Mouse (Mus musculus): ENCODE results near the gene Tnfrsf11a. TPM values are rescaled to one million over a fixed set of nuclear protein-coding genes. Genes with fewer than 3 reads are reported as not detected.

Gene Tnfrsf11a
- polyA plus RNA-seq, 1 experiment = 2.6 TPM

DNA sequence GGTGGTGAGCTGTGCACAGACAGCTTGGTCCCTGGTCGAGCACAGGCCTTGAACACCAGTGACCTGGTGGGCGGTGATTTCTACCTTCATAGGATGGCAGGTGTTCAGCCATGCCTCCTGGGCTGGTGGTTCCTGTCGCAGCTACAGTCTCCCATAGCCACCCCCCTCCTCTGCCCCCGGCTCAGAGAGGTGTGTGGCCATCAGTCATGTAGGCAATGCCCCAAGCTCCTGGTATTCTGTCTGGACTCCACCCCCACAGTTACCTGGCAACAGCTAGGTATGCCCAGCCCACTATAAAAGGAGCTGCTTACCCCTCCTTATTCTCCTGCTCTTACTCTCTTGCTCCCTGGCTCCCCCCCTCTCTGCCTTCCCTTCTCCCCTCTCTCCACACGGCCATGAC, 105.8 kb downstream of the Tnfrsf11a start:
- Histone ChIP-seq H3K27me3 (replicated peaks; ENCODE audit: control insufficient read depth, insufficient read depth, low read length) (no peaks in the 10 kb centered on the region), H3K4me3 (ENCODE audit: insufficient read depth, low read depth, low read length) (no peak overlapping the region), H3K4me1 (ENCODE audit: control insufficient read depth, insufficient read depth, low read length) (no peaks in the 10 kb centered on the region; the same call in 1 of the 2 replicates), H3K36me3 (ENCODE audit: control insufficient read depth, insufficient read depth, low read length) (no peaks in the 10 kb centered on the region), H3K27ac (ENCODE audit: insufficient read depth, low read depth, low read length) (no peak overlapping the region)
- 52% methylated on average over 5 of the region's 5 CpGs for WGBS
- DNase-seq = no peak
- TF ChIP-seq CTCF (conservative IDR thresholded peaks at IDR 0.05; ENCODE audit: insufficient read depth, insufficient read length, low read depth, low read length) = no peak
- TF ChIP-seq POLR2A (IDR thresholded peaks at IDR 0.05; ENCODE audit: low read depth, low read length) = no peak

DNA sequence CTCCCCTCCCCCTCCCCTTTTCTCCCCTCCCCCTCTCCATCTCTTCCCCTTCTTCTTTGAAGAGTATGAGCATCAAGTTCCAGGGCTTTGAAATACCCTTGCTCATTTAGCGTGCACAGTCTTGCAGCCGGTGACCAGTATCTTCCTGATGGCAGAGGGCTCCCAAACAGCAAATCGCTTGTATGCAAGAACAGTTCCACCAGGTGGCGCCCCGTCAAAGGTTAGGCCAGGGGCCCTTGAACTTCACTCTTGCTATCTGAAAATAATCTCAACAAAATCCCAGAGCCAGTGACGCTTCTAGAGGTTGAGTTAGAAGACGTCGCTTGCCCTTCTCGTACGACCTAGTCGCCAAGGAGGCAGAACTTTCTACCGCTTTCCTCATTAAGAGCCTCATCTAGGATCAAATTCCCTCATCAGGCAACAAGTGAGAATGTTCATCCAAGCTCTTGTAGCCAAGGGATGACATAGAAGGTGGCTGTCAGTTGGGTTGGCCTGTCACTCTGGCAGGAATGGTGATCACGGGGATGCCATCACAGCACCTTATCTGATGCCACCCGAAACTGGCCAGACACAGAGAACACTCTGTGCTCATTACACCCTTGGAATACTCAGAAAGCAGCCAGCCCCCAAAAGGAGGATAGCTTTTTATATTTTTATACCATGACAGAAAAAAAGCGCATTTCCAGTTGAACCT, 110.7 kb downstream of the Tnfrsf11a start:
- Histone ChIP-seq H3K36me3 (ENCODE audit: control insufficient read depth, insufficient read depth, low read length) (no peaks in the 10 kb centered on the region), H3K4me1 (ENCODE audit: control insufficient read depth, insufficient read depth, low read length) (no peaks in the 10 kb centered on the region; the same call in 1 of the 2 replicates), H3K4me3 (ENCODE audit: insufficient read depth, low read depth, low read length) (no peak overlapping the region), H3K27ac (ENCODE audit: insufficient read depth, low read depth, low read length) (no peak overlapping the region), H3K27me3 (replicated peaks; ENCODE audit: control insufficient read depth, insufficient read depth, low read length) (no peaks in the 10 kb centered on the region)
- TF ChIP-seq CTCF (conservative IDR thresholded peaks at IDR 0.05; ENCODE audit: insufficient read depth, insufficient read length, low read depth, low read length) (peak; percentile 90), POLR2A (IDR thresholded peaks at IDR 0.05; ENCODE audit: low read depth, low read length) (no peak)
- DNase-seq = peak; percentile 89
- 23% methylated on average over 15 of the region's 15 CpGs for WGBS

- H3K27ac ChIP-seq (ENCODE audit: insufficient read depth, low read depth, low read length) = no peak overlapping the region
- no peaks in the 10 kb centered on the region; the same call in 1 of the 2 replicates for H3K4me1 ChIP-seq (ENCODE audit: control insufficient read depth, insufficient read depth, low read length)
- H3K36me3 ChIP-seq (ENCODE audit: control insufficient read depth, insufficient read depth, low read length) = no peaks in the 10 kb centered on the region
- no peak overlapping the region for H3K4me3 ChIP-seq (ENCODE audit: insufficient read depth, low read depth, low read length)
- 75% methylated on average over 5 of the region's 5 CpGs for WGBS
- no peak for DNase-seq
- TF ChIP-seq CTCF (conservative IDR thresholded peaks at IDR 0.05; ENCODE audit: insufficient read depth, insufficient read length, low read depth, low read length) (no peak), POLR2A (IDR thresholded peaks at IDR 0.05; ENCODE audit: low read depth, low read length) (no peak)
- no peaks in the 10 kb centered on the region for H3K27me3 ChIP-seq (replicated peaks; ENCODE audit: control insufficient read depth, insufficient read depth, low read length)
Observed at GRCm38 (mm10) chr1:105895019-105895418, 114.5 kb downstream of the Tnfrsf11a start.

Other genes starting within 250 kb of the Tnfrsf11a start
- gene Pign, start 117.0 kb upstream of the Tnfrsf11a start, polyA plus RNA-seq (2012; rRNA removed) = 18.6 and 23.3 TPM in 2 replicates
- gene Relch, start 116.9 kb upstream of the Tnfrsf11a start, polyA plus RNA-seq (2012; rRNA removed) = 14.3 and 15.5 TPM in 2 replicates
- gene Zcchc2, start 209.7 kb downstream of the Tnfrsf11a start, polyA plus RNA-seq (2012; rRNA removed) = 13.5 and 15.1 TPM in 2 replicates